Mouse (Mus musculus) MEL (cell line): ENCODE measurements at regions not wholly inside any gene's neighbourhood (a gene's known extent, or its start where the extent isn't known, plus 50 kb on each side); places are given as distances from the start of the nearest gene placed in this dataset.

Experiments
- CTCF ChIP-seq, 3 experiments: IDR thresholded peaks in 2 of 3; conservative IDR thresholded peaks in 1 of 3; 2 replicates each; pipeline ENCODE4 v1.5.1; 2011 to 2012; ENCODE audit warnings: low read length in 3 of 3, low read depth in 2 of 3, mild to moderate bottlenecking in 2 of 3, improper control_type of control experiment in 1 of 3, inconsistent platforms in 1 of 3, mixed read lengths in 1 of 3, moderate library complexity in 1 of 3; ENCODE audit not compliant: control insufficient read depth in 1 of 3, insufficient read depth in 1 of 3, poor library complexity in 1 of 3, severe bottlenecking in 1 of 3
- ETS1 ChIP-seq: IDR thresholded peaks from 2 replicates; pipeline ENCODE4 v1.6.1; 2012; ENCODE audit warnings: low read depth, mild to moderate bottlenecking, inconsistent platforms, low read length, improper control_type of control experiment, moderate library complexity
- POLR2A ChIP-seq, 2 experiments: IDR thresholded peaks; 2 replicates each; pipeline ENCODE4 v1.6.1; 2011 to 2012; ENCODE audit warnings: low read length in 2 of 2, mild to moderate bottlenecking in 2 of 2, control low read depth in 1 of 2, improper control_type of control experiment in 1 of 2, low read depth in 1 of 2, moderate library complexity in 1 of 2; ENCODE audit not compliant: control insufficient read depth in 1 of 2, insufficient read depth in 1 of 2, poor library complexity in 1 of 2
- RCOR1 ChIP-seq: IDR thresholded peaks from 2 replicates; pipeline ENCODE4 v1.6.1; 2012; ENCODE audit warnings: low read depth, mild to moderate bottlenecking, inconsistent platforms, low read length, improper control_type of control experiment
- SIN3A ChIP-seq: IDR thresholded peaks from 2 replicates; pipeline ENCODE4 v1.6.1; 2012; ENCODE audit warnings: low read length, improper control_type of control experiment, inconsistent platforms
- UBTF ChIP-seq: IDR thresholded peaks from 2 replicates; pipeline ENCODE4 v1.6.1; 2012; ENCODE audit warnings: low read depth, mild to moderate bottlenecking, inconsistent platforms, low read length, improper control_type of control experiment, moderate library complexity, borderline replicate concordance; ENCODE audit not compliant: insufficient read depth
- ZC3H11A ChIP-seq: IDR thresholded peaks from 2 replicates; pipeline ENCODE4 v1.6.1; 2012; ENCODE audit warnings: low read depth, mild to moderate bottlenecking, inconsistent platforms, low read length, improper control_type of control experiment

GRCm38 (mm10) chr16:24056123-24056884 lies 67.7 kb upstream of the Bcl6 start:
- no peak for TF ChIP-seq UBTF
- no peak for TF ChIP-seq CTCF (IDR thresholded peaks at IDR 0.05 in 2 of 3, conservative IDR thresholded peaks at IDR 0.05 in 1 of 3; ENCODE audit: control insufficient read depth in 1 of 3, insufficient read depth in 1 of 3, low read depth in 2 of 3, low read length in 3 of 3, poor library complexity in 1 of 3, severe bottlenecking in 1 of 3)
- no peak for TF ChIP-seq SIN3A
- no peak for TF ChIP-seq POLR2A (IDR thresholded peaks at IDR 0.05; ENCODE audit: control insufficient read depth in 1 of 2, insufficient read depth in 1 of 2, low read depth in 1 of 2, low read length in 2 of 2, poor library complexity in 1 of 2)
- no peak for TF ChIP-seq ZC3H11A
- no peak for TF ChIP-seq RCOR1
- TF ChIP-seq ETS1 = no peak
